Mouse (Mus musculus) layer of hippocampus, postnatal 36 days (tissue): ENCODE measurements at regions not wholly inside any gene's neighbourhood (a gene's known extent, or its start where the extent isn't known, plus 50 kb on each side); places are given as distances from the start of the nearest gene placed in this dataset.
A peak's percentile ranks its signal among the peaks of the same experiment; 100 is the strongest.
"Not testable (repeated sequence)": the region's sequence is repeated elsewhere in the genome, so short reads cannot be mapped to it uniquely, and the experiment has no call there.

Experiments
- DNase-seq, 2 experiments: peaks; one replicate each; pipeline ENCODE4 v3.0.0; 2022

- DNase-seq, result no peak
These were observed 133.0 kb downstream of the Prr30 start for GRCm38 (mm10) chr14:101067082-101067481.

DNA sequence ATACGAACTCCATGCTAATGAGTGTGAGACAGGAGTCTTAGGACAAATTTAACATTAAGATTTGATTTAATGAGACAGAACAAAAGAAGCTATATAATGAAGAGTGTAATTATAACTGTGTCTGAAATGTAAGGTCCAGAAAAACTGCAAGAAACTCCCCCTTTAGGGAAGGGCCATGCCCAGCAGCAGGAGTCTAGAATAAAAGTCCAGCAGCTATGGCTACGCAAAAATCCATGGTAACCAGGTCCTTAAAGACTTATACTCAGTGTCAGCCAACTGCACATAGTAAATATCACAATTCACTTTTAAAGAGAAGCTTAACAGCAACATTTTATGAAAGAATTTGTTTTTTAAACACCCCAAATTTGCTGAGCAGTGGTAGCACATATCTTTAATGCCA, 143.3 kb downstream of the Prr30 start:
- no peak for DNase-seq

GRCm38 (mm10) chr14:101055915-101056314, 144.2 kb downstream of the Prr30 start:
- DNase-seq, result peak; percentile 2 to 14

DNA sequence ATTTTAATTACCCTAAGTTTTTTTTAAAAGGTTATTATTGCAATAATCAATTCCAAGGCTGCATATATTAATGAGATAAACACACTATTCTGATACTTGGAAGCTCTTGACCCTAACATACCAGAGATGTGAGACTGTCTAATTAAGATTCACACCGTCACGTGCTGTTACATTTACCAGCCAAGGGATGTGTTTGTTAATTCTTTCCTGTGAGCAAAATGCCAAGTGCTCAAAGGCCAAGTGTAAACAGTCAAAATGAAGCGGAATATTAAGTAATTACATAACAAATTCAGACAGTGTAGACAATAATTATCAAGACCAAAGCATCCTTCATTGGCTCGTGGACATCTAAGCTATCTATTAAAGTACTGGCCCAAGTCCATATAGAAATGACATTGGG, 145.3 kb downstream of the Prr30 start:
- DNase-seq, result no peak

DNA sequence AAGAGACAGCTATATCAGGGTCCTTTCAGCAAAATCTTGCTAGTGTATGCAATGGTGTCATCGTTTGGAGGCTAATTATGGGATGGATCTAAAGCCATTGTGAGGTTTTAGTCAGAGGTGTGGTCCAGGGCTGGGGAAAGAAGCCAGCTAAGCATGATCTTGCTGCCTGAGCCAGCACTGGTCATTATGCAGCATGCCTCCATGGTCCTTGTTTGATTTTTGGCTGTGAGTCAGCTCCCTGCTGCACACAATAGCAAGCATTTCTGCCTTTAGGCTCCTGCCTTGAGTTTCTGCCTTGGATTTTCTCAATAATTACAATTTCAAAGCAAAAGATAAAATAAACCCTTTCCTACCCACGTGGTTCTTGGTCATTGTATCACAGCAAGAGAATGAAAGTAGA, 147.4 kb downstream of the Prr30 start:
- DNase-seq, result no peak

- no peak for DNase-seq
These were observed 149.9 kb downstream of the Prr30 start for GRCm38 (mm10) chr14:101050212-101050611.

- DNase-seq, result no peak
These were observed 150.4 kb downstream of the Prr30 start for GRCm38 (mm10) chr14:101049664-101050203.

GRCm38 (mm10) chr14:101043494-101043893, 156.6 kb downstream of the Prr30 start:
- no peak for DNase-seq

- DNase-seq, result no peak
These were observed 199.1 kb downstream of the Prr30 start for GRCm38 (mm10) chr14:101001070-101001469.

GRCm38 (mm10) chr14:100980754-100981153, 219.4 kb downstream of the Prr30 start:
- DNase-seq, result no peak

GRCm38 (mm10) chr14:100978515-100978914, 221.6 kb downstream of the Prr30 start:
- no peak for DNase-seq

DNA sequence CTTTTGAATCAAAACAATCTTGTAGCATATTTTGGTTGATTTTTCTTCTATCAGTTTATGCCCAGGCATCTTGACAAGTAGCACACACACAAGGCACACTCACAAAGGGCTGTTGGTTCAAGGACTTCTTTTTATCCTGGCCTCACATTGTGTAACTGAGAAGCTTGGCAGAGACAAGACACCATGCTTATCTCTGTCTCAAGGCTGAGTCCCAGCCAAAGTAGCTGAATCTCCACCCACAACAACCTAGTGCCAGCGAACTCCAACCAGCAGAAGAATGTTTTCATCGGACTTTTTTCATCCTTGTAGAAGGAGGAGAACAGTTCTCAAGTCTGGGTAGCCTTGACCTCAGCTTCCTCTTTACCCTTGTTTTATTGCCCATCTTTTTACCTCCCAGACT, 229.2 kb downstream of the Prr30 start:
- DNase-seq, result no peak

- DNase-seq, result no peak
These were observed 239.9 kb downstream of the Prr30 start for GRCm38 (mm10) chr14:100960198-100960597.

DNA sequence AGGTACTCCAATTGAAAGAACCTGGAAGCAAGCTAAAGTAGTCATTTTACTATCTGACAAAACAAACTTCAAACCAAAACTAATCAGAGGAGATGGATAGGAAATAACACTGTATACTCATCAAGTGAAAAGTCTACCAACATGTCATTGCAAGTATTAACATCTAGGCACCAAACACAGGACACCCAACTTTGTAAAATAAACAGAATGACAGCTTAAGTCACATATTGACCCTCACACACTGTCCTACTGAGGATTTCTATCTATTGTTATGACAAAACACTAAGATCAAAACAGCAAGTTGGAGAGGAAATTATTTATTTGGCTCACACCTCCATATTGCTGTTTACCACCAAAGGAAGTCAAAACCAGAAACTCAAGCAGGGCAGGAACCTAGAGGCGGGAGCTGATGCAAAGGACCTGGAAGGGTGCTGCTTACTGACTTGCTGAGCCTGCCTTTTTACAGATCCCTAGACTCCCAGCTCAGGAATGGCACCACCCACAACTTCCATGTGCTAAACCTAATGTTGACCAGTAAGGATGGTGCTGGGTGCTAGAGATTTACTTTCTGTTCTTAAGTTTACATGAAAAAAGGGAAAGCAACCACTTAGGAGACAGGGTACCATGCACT, 244.2 kb downstream of the Prr30 start:
- no peak for DNase-seq

GRCm38 (mm10) chr14:100950681-100951119, 249.4 kb downstream of the Prr30 start:
- DNase-seq, result no peak

- DNase-seq, result not testable (repeated sequence)
These were observed 252.5 kb downstream of the Prr30 start for GRCm38 (mm10) chr14:100947625-100948024.

DNA sequence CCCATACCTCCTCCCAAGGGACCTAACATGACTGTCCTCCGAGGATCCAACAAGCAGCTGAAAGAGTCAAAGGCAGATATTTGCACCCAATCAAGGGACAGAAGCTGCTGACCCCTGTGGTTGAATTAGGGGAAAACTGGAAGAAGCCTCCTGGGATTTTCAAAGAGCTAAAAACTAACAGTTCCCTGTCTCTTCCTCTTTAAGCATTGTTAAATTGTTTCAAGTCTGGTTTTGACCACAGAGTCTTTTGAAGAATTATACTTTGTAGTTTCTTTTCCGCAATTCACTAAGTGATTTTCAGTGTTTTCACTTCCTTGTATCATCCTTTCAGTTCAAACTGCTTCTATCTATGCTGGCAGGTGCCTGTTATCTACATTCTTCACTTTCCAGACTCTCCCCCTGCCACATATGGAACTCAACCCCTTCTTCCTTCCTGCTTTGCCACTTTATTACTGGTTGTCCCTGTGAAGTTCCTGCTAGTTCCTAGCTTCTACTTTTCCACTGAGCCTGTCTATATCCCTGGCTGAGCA, 262.7 kb downstream of the Prr30 start:
- DNase-seq, result no peak

- no peak for DNase-seq
These were observed 265.6 kb downstream of the Prr30 start for GRCm38 (mm10) chr14:100934554-100934953.

- no peak for DNase-seq
These were observed 275.2 kb downstream of the Prr30 start for GRCm38 (mm10) chr14:100924880-100925279.

DNA sequence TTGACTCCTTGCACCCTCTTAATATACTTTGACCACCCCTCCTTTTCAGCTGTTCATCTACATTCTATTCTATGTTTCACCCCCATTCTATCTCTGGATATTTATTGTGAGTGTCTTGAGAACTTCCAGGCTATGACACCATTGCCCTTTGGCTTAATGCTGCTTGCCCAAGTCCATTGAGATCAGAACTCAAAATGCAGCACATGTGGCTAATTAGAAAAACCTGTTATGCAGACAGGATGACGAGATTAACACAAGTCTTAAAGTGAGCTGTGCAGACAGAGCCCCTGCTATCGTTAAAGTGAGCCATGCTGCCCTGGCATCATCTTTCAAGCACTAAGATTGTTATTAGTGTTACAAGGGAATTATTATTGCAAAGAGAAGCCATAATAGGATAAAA, 299.9 kb downstream of the Prr30 start:
- DNase-seq, result no peak

GRCm38 (mm10) chr14:100899074-100899473, 301.1 kb downstream of the Prr30 start:
- no peak for DNase-seq

- no peak for DNase-seq
These were observed 310.7 kb downstream of the Prr30 start for GRCm38 (mm10) chr14:100889163-100890157.

- no peak for DNase-seq
These were observed 317.0 kb downstream of the Prr30 start for GRCm38 (mm10) chr14:100883115-100883514.
